Mouse (Mus musculus) cerebellum, postnatal 14 days (tissue): ENCODE measurements around the gene Olfr1367.

Experiments used
- DNase-seq, 2 experiments: peaks; one replicate each; pipeline ENCODE4 v3.0.0; 2021; ENCODE audit warnings: mixed read lengths in 2 of 2

Gene Olfr1367

GRCm38 (mm10) chr13:21346610-21347009, at the start of gene Olfr1367:
TSS of gene Olfr1367 (plus strand) at chr13:21346910.
- DNase-seq, result no peak

GRCm38 (mm10) chr13:21298557-21298956, 48.2 kb upstream of the Olfr1367 start:
- DNase-seq, result no peak

- DNase-seq, result no peak
These were observed 42.1 kb upstream of the Olfr1367 start for GRCm38 (mm10) chr13:21304483-21305066.

GRCm38 (mm10) chr13:21309788-21310187, 36.9 kb upstream of the Olfr1367 start:
- no peak for DNase-seq

- DNase-seq, result no peak
These were observed 34.8 kb upstream of the Olfr1367 start, which contains the start of gene Gpx6 for GRCm38 (mm10) chr13:21311926-21312325. TSS of gene Gpx6 (plus strand) at chr13:21312125.

- no peak for DNase-seq
These were observed 33.9 kb upstream of the Olfr1367 start for GRCm38 (mm10) chr13:21312854-21313253.

GRCm38 (mm10) chr13:21313903-21314302, 32.8 kb upstream of the Olfr1367 start:
- DNase-seq, result no peak

- no peak for DNase-seq
These were observed 26.4 kb upstream of the Olfr1367 start for GRCm38 (mm10) chr13:21320262-21320661.

- peak; percentile 10 to 22 for DNase-seq
These were observed 24.7 kb upstream of the Olfr1367 start for GRCm38 (mm10) chr13:21321890-21322494.

GRCm38 (mm10) chr13:21322509-21323375, 24.0 kb upstream of the Olfr1367 start:
- peak; percentile 63 to 64 for DNase-seq

- no peak for DNase-seq
These were observed 23.3 kb upstream of the Olfr1367 start for GRCm38 (mm10) chr13:21323405-21323804.

GRCm38 (mm10) chr13:21326191-21326590, 20.5 kb upstream of the Olfr1367 start:
- DNase-seq, result peak; percentile 2 to 22

- peak; percentile 89 to 92 for DNase-seq
These were observed 20.0 kb upstream of the Olfr1367 start for GRCm38 (mm10) chr13:21326657-21327211.

GRCm38 (mm10) chr13:21327424-21327823, 19.3 kb upstream of the Olfr1367 start:
- DNase-seq, result peak in 1 of 2 experiments; percentile 4

- no peak for DNase-seq
These were observed 3.9 kb downstream of the Olfr1367 start for GRCm38 (mm10) chr13:21350593-21350992.

- peak; percentile 87 to 90 for DNase-seq
These were observed 16.0 kb downstream of the Olfr1367 start, which contains the start of gene Zscan12 for GRCm38 (mm10) chr13:21362621-21363248. TSS of gene Zscan12 (plus strand) at chr13:21362820.

GRCm38 (mm10) chr13:21363719-21364118, 17.0 kb downstream of the Olfr1367 start:
- peak in 1 of 2 experiments; percentile 9 for DNase-seq

- DNase-seq, result no peak
These were observed 19.9 kb downstream of the Olfr1367 start for GRCm38 (mm10) chr13:21366635-21367034.

- no peak for DNase-seq
These were observed 26.0 kb downstream of the Olfr1367 start for GRCm38 (mm10) chr13:21372700-21373099.

- no peak for DNase-seq
These were observed 31.1 kb downstream of the Olfr1367 start for GRCm38 (mm10) chr13:21377773-21378172.

- no peak for DNase-seq
These were observed 48.5 kb downstream of the Olfr1367 start for GRCm38 (mm10) chr13:21395211-21395610.

- DNase-seq, result no peak
These were observed 48.9 kb downstream of the Olfr1367 start for GRCm38 (mm10) chr13:21395623-21396022.

- peak; percentile 27 to 33 for DNase-seq
These were observed 49.3 kb downstream of the Olfr1367 start for GRCm38 (mm10) chr13:21396048-21396447.
